Mouse (Mus musculus) embryonic facial prominence, embryonic 11.5 days (tissue): Measurements from ENCODE around the gene Rims3. TPM values are rescaled to one million over a fixed set of nuclear protein-coding genes. Genes with fewer than 3 reads are reported as not detected.

Experiments used
- ATAC-seq: fragments of 200-750 bp; cut with Nextera tagmentation; replicated peaks from 2 replicates; pipeline ENCODE4 v1.8.0; 2017; ENCODE audit warnings: low read depth; ENCODE audit not compliant: insufficient number of reproducible peaks, low FRiP score, low TSS enrichment
- DNase-seq: peaks from one replicate; pipeline ENCODE4 v3.0.0-alpha.2; 2015; ENCODE audit warnings: low spot score
- H3K27ac ChIP-seq: fragments of 300-500 bp; sonication (generic); replicated peaks from 2 replicates; pipeline ENCODE4 v1.5.1; 2014; ENCODE audit warnings: mild to moderate bottlenecking, low read depth, low read length, control low read depth
- H3K27me3 ChIP-seq: fragments of 300-500 bp; sonication (generic); 2 replicates; pipeline ENCODE4 v1.6.1; 2014; ENCODE audit warnings: mild to moderate bottlenecking, low read length, moderate library complexity, mixed read lengths; ENCODE audit not compliant: control insufficient read depth, insufficient read depth
- H3K36me3 ChIP-seq: fragments of 300-500 bp; sonication (generic); replicated peaks from 2 replicates; pipeline ENCODE4 v1.6.1; 2014; ENCODE audit warnings: low read depth, mild to moderate bottlenecking, low read length, moderate library complexity, mixed read lengths; ENCODE audit not compliant: control insufficient read depth, insufficient read depth
- H3K4me1 ChIP-seq: fragments of 300-500 bp; sonication (generic); 2 replicates; pipeline ENCODE4 v1.6.1; 2014; ENCODE audit warnings: low read length, mixed read lengths; ENCODE audit not compliant: control insufficient read depth, insufficient read depth
- H3K4me2 ChIP-seq: fragments of 300-500 bp; sonication (generic); 2 replicates; pipeline ENCODE4 v1.6.1; 2014; ENCODE audit warnings: low read depth, mild to moderate bottlenecking, control low read depth, low read length, moderate library complexity
- H3K4me3 ChIP-seq: fragments of 300-500 bp; sonication (generic); 2 replicates; pipeline ENCODE4 v1.5.1; 2014; ENCODE audit warnings: low read depth, low read length, control low read depth
- H3K9ac ChIP-seq: fragments of 300-500 bp; sonication (generic); replicated peaks from 2 replicates; pipeline ENCODE4 v1.6.1; 2014; ENCODE audit warnings: mild to moderate bottlenecking, control low read depth, low read length
- H3K9me3 ChIP-seq: fragments of 300-500 bp; sonication (generic); replicated peaks from 2 replicates; pipeline ENCODE4 v1.6.1; 2016; ENCODE audit warnings: mild to moderate bottlenecking, low read length, inconsistent platforms, mixed read lengths; ENCODE audit not compliant: control insufficient read depth
- WGBS: fragments of 180-500 bp; shearing (Covaris S2); extraction: QIAGEN DNeasy Blood & Tissue Kit; methylation state at CpG from one replicate; pipeline ENCODE4 v1.1.7; 2014; 5-methylcytosine and 5-hydroxymethylcytosine counted together
- polyA plus RNA-seq: library from polyadenylated mRNA; unstranded; fragments of >200 nt; fragmentation: Nextera tagmentation; extraction: Ambion mirVana; gene quantifications from 2 replicates; pipeline ENCODE4 v1.2.1, GENCODE M21; 2014

Gene Rims3
- polyA plus RNA-seq, 1 experiment from 2014 or later: 1.8 TPM

DNA sequence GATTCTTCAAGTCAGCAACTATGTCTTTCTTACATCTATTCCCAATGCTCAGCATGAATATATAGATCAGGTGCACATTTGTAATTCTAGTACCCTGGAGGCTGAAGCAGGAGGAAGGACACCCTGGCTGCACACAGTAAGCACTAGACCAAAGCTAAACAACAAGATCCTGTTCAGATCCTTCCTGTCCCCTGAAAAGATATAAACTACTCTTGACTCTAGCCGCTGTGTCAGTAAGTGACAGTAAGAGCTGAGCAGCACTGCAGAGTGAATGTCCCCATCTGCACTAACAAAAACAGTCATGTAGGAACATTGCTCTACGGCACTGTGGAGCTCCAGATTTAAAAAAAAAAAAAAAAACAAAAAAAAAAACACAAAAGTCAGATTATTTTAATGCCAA lies 36.7 kb upstream of the Rims3 start:
- WGBS: 82% methylated on average over 2 of the region's 2 CpGs

DNA sequence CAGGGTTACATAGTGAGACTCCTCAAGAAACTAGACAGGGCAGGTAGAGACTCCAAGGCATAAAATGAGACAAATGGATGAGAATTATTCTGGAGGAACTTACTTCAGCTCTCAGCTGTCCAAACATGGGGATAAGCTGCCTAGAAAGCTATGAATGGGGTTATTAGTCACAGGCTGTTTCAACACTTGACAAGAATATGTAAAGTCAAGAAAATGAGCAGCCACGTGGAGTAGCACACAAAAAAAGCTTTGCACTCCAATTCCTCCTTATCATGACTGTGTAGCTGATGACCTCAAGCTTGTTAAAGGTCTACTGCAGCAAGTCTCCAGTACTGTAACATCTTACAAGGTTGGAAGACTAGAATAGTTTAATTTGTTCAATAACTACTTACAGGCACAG lies 35.3 kb upstream of the Rims3 start:
- Histone ChIP-seq H3K4me3 (no peak overlapping the region), H3K36me3 (no peaks in the 10 kb centered on the region), H3K9ac (no peak overlapping the region), H3K9me3 (no peaks in the 10 kb centered on the region), H3K27me3 (no peaks in the 10 kb centered on the region), H3K27ac (no peak overlapping the region), H3K4me2 (no peak overlapping the region), H3K4me1 (no peaks in the 10 kb centered on the region; the same call in 1 of the 2 replicates)
- DNase-seq (no peak), ATAC-seq (no peak)
- 60% methylated on average over 1 of the region's 1 CpGs for WGBS

More for the DNA sequence above, 36.7 kb upstream of the Rims3 start:
- DNase-seq (no peak), ATAC-seq (no peak)
- Histone ChIP-seq H3K9ac (no peak overlapping the region), H3K27me3 (no peaks in the 10 kb centered on the region), H3K4me1 (no peaks in the 10 kb centered on the region), H3K4me3 (no peak overlapping the region), H3K4me2 (no peak overlapping the region), H3K36me3 (no peaks in the 10 kb centered on the region), H3K27ac (no peak overlapping the region), H3K9me3 (no peaks in the 10 kb centered on the region)

DNA sequence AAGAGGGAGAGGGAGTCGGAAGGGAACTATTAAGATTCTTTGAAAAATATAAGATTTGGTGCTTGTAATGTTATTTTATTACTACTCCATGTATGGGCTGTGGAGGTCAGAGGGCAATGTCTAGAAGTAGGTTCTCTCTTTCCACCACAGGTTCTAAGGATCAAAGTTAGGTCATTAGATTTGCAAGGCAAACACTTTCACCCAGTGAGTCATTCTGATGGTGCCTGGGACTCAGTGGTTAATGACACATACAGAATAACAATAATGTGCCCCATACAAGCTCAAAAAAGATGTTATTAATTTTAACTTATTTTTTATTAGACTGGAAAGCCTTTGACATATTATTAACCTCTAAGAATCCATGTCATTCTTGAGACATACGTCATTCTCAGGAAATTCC lies 34.7 kb upstream of the Rims3 start:
- WGBS: 90% methylated on average over 2 of the region's 2 CpGs
- no peaks in the 10 kb centered on the region for H3K36me3 ChIP-seq
- H3K9me3 ChIP-seq: no peaks in the 10 kb centered on the region
- no peaks in the 10 kb centered on the region for H3K27me3 ChIP-seq
- DNase-seq (no peak), ATAC-seq (no peak)
- no peak overlapping the region for H3K27ac ChIP-seq
- no peak overlapping the region for H3K4me2 ChIP-seq
- no peaks in the 10 kb centered on the region; the same call in 1 of the 2 replicates for H3K4me1 ChIP-seq
- H3K4me3 ChIP-seq: no peak overlapping the region
- no peak overlapping the region for H3K9ac ChIP-seq

DNA sequence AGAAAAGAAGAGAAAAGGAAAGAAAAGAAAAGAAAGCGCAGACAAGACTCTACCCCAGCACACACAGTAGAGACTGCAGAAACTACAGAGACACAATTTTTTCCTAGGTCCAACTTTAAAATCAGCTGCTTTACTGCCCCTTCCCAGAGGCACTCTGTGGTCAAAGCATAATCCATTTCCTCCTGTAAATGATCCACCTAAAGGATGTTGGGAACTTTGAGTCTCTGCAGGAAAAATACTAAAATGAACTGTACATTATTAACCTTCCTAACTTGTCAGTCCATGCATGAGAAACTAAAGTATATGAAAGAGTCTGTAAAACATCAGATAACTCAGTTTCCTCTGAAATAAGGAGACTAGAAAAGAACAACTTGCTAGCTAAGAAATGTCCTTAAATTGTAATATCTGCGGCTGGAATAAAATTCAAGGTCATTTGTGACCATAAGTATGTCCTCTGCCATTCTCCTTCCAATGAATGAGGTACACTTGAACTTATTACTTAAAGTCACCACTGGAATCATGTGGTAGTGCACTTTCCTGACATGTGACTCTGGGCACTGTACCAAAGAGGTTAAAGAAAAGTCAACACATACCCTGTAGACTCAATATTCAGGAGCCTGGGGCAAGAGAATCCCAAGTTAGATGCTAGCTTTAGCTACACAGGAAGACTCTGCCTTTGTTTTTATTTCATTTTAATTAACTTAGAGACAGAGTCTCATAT lies 32.3 kb upstream of the Rims3 start:
- H3K27me3 ChIP-seq: no peaks in the 10 kb centered on the region
- no peak overlapping the region for H3K27ac ChIP-seq
- H3K36me3 ChIP-seq: no peaks in the 10 kb centered on the region
- H3K4me2 ChIP-seq: no peak overlapping the region
- ATAC-seq (no peak), DNase-seq (no peak)
- no peaks in the 10 kb centered on the region; the same call in 1 of the 2 replicates for H3K4me1 ChIP-seq
- 93% methylated on average over 2 of the region's 2 CpGs for WGBS
- H3K9me3 ChIP-seq: no peaks in the 10 kb centered on the region
- no peak overlapping the region for H3K4me3 ChIP-seq
- H3K9ac ChIP-seq: no peak overlapping the region

DNA sequence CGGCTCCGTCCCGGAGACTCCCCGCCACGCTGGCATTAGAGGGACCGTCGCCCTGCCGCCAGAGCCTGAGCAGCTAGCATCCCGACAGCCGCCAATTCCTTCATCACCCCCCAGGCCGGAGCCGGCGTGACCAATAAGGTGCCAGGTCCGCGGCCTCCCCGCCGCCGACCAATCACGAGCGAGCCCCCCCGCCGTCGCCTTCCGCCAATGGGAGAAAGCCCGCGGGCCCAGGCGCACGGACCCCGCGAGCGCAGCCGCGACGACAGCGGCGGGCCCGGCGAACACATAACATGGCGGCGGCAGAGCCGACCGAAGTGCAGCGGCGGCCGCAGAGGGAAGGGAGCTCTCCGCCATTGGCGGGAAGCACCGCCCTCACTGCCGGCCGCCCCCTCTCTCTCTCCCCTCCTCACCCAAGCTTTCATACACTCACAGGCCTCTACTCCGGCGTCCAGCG lies 29.5 kb upstream of the Rims3 start:
- under 1% methylated on average over 53 of the region's 53 CpGs for WGBS
- peak; percentile 93 for ATAC-seq
- H3K9ac ChIP-seq: peak overlapping the region; percentile 100

DNA sequence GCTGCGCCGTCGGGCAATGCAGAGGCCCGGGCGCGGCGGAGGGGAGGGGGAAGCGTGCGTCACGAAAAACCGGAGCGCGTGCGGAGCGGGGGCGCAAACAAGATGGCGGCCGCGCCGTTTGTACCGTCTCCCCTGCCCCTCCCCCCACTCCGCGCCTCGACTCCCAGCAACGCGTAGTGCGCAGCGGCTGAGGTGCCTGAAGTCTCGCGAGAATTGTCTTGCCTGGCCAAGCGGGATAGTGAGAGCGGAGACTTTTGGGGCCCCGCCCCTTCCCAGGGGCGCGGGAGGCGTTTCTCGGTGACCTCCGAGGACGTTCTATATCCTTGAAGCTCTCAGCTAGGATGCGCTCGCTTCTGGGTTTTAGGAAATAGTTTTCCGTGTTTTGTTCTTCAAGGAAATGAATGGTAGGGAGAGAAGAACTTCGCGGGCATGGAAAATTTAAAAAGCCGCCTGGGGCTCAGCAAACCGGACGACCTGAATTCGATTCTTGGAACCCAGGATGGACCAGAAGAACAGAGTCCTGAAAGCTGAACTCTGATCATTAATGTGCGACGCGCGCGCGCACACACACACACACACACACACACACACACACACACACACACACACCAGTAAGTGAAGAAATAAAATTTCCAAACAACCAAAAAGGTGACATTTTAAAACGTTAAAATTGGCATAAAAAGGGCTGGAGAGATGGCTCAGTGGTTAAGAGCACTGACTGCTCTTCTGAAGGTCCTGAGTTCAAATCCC lies 28.9 kb upstream of the Rims3 start:
- Histone ChIP-seq H3K9me3 (no peaks in the 10 kb centered on the region), H3K4me2 (peak overlapping the region; percentile 68), H3K4me3 (peak overlapping the region; percentile 78), H3K36me3 (no peaks in the 10 kb centered on the region), H3K4me1 (no peaks in the 10 kb centered on the region; the same call in 1 of the 2 replicates), H3K27me3 (no peaks in the 10 kb centered on the region), H3K27ac (peak overlapping the region; percentile 99), H3K9ac (peak overlapping the region; percentile 100)
- DNase-seq: peak; percentile 100
- WGBS: 1% methylated on average over 36 of the region's 55 CpGs
- ATAC-seq: peak; percentile 93

More for the DNA sequence above, 29.5 kb upstream of the Rims3 start:
- peak; percentile 95 for DNase-seq
- Histone ChIP-seq H3K27me3 (no peaks in the 10 kb centered on the region), H3K36me3 (no peaks in the 10 kb centered on the region), H3K27ac (peak overlapping the region; percentile 99), H3K4me3 (peak overlapping the region; percentile 78), H3K4me1 (no peaks in the 10 kb centered on the region; the same call in 1 of the 2 replicates), H3K4me2 (peak overlapping the region; percentile 68), H3K9me3 (no peaks in the 10 kb centered on the region)

DNA sequence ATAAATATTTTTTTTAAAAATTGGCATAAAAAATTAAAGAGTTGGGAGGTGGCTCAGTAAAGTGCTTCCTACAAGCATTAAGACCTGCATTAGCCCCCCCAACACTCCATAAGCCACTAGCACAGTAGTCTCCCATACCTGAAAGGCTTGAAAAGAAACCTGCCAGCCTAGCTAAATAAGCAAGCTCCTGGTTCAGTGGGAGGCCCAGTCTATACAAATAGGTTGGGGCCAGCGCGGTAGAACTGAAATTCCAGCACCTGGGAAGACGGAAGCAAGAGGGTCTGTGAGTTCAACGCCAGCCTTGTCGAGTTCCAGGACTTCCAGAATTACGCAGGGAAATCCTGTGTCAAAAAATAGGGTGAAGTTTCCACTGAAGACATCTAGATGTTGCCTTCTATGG lies 28.2 kb upstream of the Rims3 start:
- Histone ChIP-seq H3K4me2 (no peak overlapping the region), H3K4me3 (no peak overlapping the region), H3K9ac (no peak overlapping the region)

DNA sequence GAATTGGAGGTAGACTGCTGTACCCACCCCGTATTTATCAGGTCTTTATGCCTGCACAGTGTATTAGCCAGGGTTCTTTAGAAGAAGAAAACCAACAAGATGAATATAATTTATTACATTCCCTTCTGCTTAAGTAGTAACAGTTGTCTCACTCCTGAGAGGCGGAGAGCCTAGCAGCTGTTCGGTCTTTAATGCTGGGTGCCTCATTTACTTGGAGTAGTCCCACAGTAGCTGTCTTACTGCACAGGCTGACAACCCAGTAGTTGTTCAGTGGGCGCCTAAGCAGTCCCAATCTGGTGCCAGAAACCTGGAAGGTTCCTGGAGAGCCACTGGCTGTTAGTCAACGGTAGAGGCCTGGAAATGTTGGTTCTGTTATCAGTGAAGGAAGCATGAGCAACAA lies 23.8 kb upstream of the Rims3 start:
- H3K4me3 ChIP-seq: no peak overlapping the region
- 69% methylated on average over 5 of the region's 5 CpGs for whole genome bisulfite sequencing
- H3K9me3 ChIP-seq: no peaks in the 10 kb centered on the region
- H3K27ac ChIP-seq: no peak overlapping the region
- ATAC-seq (no peak), DNase-seq (no peak)
- H3K36me3 ChIP-seq: no peaks in the 10 kb centered on the region
- no peak overlapping the region for H3K4me2 ChIP-seq
- H3K27me3 ChIP-seq: no peaks in the 10 kb centered on the region
- H3K4me1 ChIP-seq: no peaks in the 10 kb centered on the region
- no peak overlapping the region for H3K9ac ChIP-seq

More for the DNA sequence above, 28.2 kb upstream of the Rims3 start:
- ATAC-seq (no peak), DNase-seq (no peak)
- 93% methylated on average over 6 of the region's 6 CpGs for WGBS
- H3K27me3 ChIP-seq: no peaks in the 10 kb centered on the region
- H3K9me3 ChIP-seq: no peaks in the 10 kb centered on the region
- no peaks in the 10 kb centered on the region for H3K36me3 ChIP-seq
- no peak overlapping the region for H3K27ac ChIP-seq
- no peaks in the 10 kb centered on the region; the same call in 1 of the 2 replicates for H3K4me1 ChIP-seq
